Mouse (Mus musculus) 3T3-L1 (cell line): ENCODE data around the gene Rabgap1.

Source experiments
- DNase-seq: peaks from one replicate; pipeline ENCODE4 v3.0.0-alpha.2; 2015; ENCODE audit warnings: low read depth, low spot score

Gene Rabgap1

GRCm38 (mm10) chr2:37511134-37511901, 68.2 kb downstream of the Rabgap1 start:
- no peak for DNase-seq

GRCm38 (mm10) chr2:37516030-37516710, 73.1 kb downstream of the Rabgap1 start, which contains the start of gene Gpr21:
TSS of gene Gpr21 (plus strand) at chr2:37516332.
- DNase-seq: no peak

DNA sequence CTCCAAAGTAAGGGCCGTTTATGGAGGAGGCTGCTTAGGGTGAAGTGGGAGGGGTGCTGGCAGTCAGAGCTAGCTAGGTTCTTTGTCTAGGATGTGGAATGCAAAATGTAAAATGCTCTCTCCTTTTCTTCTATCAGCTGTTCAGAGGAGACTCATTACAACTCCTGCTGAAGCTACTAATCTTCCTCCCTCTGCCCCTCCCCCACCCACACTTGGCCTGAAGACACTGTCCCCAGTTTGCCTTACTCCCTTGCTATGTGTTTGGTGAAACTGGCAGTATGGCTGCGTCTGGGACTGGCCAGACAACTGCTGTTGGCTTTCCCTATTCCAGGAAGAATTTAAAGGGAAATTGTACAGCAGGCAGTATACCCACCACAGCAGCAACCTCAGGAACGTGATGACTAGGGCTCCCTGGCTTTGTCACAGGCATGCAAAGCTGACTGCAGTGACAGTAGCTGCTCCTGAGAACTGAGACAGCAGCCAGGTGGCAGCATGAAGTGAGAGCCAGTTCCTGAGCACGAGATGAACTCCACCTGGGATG, 73.9 kb downstream of the Rabgap1 start:
- DNase-seq: no peak

GRCm38 (mm10) chr2:37518561-37519285, 75.6 kb downstream of the Rabgap1 start:
- no peak for DNase-seq

GRCm38 (mm10) chr2:37519286-37519640, 76.2 kb downstream of the Rabgap1 start:
- DNase-seq: no peak

GRCm38 (mm10) chr2:37527587-37527986, 84.5 kb downstream of the Rabgap1 start:
- DNase-seq: peak; percentile 12

DNA sequence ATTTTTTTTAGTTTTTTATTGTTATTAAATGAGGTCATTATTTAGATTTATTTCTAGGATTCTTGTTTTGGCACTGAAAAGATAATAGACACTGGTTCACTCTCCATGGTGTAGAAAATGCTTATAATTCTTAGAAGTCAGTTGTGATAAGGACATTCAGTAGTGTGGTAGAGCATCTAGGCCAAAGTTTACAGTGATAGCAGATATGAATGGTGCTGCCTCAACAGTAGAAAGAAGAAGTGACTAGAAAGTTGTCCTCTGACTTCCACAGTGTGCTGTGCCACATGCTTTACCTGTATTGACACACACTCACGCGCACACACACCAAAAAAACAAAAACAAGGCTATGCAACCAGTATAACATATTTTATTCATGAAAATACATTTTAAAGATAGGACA, 86.3 kb downstream of the Rabgap1 start:
- no peak for DNase-seq

DNA sequence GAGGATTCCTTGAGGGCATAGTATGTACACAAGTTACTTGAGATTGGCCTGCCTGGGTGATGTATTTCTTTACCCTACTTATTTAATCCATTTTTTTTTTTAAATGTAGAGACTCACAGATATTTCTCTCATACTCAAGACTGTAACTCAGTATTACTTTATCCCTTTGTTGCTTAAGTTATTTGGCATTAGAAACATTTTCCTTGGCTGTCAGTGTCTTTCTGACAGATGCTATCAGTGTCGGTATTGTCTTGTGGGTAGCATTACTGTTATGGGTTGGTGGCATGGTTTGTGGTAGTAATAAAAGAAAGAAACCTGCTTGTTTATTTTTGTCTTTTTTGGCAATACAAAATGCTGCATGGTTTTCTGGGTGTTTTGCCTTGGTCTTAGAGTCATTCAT, 87.7 kb downstream of the Rabgap1 start:
- no peak for DNase-seq

GRCm38 (mm10) chr2:37531639-37532038, 88.6 kb downstream of the Rabgap1 start:
- DNase-seq: no peak

- no peak for DNase-seq
Measured at GRCm38 (mm10) chr2:37549346-37550012, 106.4 kb downstream of the Rabgap1 start.

DNA sequence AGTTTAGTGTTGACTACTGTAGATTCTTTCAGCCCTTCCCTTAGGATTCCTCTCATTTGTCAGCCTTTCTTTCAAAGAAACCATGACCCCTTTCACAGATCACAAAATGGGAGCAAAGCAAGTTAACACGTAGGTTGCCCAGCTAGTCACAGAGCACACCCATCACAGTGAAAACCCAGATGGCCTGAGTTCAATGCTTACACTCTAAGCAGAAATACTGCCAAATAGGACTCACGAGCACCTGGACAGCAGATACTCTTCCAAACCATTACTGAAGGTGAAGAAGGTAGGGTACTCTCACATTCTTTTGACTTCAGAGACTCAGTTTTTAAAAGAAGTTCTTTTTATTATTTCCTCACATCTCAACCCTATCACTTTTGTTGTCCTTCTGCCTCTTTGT, 113.3 kb downstream of the Rabgap1 start:
- no peak for DNase-seq

GRCm38 (mm10) chr2:37565579-37565978, 122.5 kb downstream of the Rabgap1 start:
- no peak for DNase-seq

DNA sequence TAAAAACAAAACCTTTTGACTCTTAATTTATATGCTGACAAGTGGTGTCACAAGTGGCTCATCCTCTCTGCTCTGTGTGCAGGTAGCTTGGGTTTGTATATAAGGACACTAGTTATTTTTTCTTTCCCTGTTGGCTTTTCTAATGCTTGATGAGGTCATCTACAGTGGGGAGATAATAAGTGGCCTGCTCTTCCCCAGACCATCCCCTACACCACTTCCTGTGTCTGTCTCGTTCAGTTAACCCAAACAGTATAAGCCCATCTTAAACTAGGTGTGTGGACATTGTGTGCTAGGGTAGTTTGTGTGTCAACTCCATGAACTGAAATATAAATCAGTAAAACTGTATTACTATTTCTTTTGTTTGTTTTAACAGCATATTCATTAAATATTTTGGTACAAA, 123.0 kb downstream of the Rabgap1 start:
- DNase-seq: no peak

DNA sequence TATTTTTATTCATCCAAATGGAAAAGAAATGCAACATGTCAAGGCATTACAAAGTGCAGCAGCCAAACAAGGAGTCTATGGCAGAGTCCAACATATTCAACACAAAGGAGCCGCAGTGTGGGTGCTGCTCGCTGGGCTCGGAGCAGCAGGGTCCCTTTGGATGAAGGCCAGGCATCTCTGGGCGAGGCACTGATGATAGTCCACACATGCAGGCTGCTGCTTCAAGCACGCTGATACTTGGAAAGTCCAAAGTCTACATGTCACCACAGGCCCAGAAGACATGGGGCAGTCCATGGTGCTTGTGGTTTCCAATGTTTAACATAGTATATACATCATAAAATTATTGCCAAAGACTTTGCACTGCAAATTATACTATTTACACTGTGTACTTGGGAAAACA, 126.8 kb downstream of the Rabgap1 start:
- DNase-seq: no peak

DNA sequence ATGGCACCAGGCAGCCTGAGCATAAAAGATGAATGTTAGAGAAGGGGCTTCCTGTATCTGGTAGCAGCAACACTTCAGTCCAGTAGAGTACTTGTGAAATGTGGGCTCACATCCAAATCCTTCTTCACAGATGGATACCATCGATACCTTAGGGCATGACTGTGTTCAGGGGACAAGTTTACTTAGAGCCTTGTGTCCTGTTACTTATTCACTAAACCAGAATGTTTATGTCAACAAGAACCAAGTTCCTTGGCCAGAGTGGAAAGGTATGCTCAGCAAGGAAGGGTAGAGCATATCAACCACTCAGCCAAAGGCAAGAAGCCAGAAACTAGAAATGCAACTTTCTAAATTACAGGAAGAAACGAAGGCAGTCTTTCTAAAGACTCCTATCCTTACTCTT, 127.6 kb downstream of the Rabgap1 start:
- DNase-seq: no peak

GRCm38 (mm10) chr2:37572141-37572540, 129.1 kb downstream of the Rabgap1 start:
- DNase-seq: peak; percentile 77

DNA sequence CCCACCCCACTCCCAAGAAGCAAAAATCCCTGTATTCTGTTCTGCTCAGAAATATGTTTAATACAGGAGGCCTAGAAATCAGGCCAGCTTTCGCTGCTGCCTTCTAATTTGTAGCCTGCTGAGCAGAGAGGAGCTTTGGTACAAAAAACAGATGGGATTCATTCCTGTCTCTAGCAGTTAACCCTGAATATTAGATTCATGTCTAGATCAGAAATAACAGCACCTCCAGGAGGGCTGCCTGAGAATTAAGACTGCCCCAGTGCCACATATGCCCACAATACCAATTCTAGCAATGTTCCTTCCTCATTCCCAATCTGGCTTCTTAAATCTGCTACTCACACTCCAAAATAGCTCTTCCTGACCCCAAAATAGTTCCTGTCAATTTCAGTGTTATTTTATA, 133.6 kb downstream of the Rabgap1 start:
- no peak for DNase-seq

DNA sequence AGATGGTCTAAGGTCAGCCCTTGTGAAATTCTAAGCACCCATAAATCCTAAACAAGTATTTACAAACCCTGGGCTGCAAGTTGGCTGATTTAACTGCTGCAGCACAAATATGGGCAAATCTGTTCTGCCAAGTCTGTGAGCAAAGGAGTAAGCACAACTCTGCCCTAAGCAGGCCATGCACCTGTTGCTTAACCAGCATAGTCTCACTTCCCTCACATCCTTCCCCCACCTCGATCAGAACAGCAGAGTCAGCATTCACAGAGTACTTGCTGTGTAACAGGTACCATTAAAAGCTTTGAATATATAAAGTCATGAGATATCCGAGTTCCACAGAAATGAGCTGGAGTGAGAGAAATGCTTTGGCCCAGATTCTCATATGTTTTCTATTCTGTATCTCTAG, 135.1 kb downstream of the Rabgap1 start:
- no peak for DNase-seq

DNA sequence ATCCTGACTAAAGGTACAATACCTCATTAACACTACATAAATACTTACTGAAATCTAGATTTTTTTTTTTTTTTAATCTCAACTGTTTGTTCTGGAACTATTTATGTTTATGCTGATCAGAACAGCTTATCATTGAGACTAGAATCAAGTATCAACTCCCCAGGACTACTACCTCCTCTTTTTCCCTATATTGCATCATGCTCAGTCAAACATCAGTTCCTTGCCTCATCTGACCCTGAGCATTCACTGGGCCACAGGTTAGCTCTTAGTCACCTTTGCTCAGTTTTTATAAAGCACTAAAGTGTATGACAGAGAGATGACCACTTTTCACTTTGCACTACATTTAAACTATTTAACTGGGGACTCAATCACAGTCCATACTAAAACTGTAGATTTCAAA, 144.8 kb downstream of the Rabgap1 start:
- peak; percentile 46 for DNase-seq
